ENCODE assay signal across 9 mouse cellular contexts in the genomic region with DNA sequence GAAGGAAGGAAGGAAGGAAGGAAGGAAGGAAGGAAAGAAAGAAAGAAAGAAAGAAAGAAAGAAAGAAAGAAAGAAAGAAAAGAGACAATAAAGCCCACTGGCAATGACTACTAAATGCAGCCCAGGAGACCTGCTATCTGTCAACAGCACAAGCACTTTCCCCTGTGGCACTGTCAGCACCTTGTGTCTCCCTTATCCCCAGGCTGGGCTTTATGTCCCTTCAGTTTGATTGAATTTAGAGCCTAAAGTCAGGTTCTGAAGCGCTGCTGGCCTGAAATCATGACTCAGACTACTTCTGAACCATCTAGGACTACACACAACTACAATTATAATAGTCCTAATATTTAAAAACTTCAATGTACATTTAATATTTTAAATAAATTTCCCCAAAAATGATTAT. TPM values are rescaled to one million over a fixed set of nuclear protein-coding genes. Genes with fewer than 3 reads are reported as not detected.
DNase-seq lines count a peak whose midpoint lies in the region; ATAC-seq lines count a peak whose summit lies in the region.
"Had no signal": no experiment of that assay in that cellular context is flagged by ENCODE, and none has a peak within 500 bp of the region (broad histone marks: within the 10 kb centered on the region; RNA-seq: fewer than 3 reads in every experiment).

No protein-coding gene starts in this region.

- H3K27me3 ChIP-seq in heart, embryonic 11.5 days (ENCODE audit: control insufficient read depth, insufficient read depth, low read length), result no peaks in the 10 kb centered on the region
- H3K27me3 ChIP-seq in neural tube, embryonic 12.5 days (replicated peaks), result no peaks in the 10 kb centered on the region
- H3K27me3 ChIP-seq in liver, embryonic 13.5 days, result no peaks in the 10 kb centered on the region

- peaks cover 4% of the 10 kb centered on the region; the same call in 1 of the 2 replicates for H3K4me1 ChIP-seq in heart, embryonic 11.5 days (ENCODE audit: control insufficient read depth, insufficient read depth, low read length)
- peaks cover 17% of the 10 kb centered on the region for H3K4me1 ChIP-seq in neural tube, embryonic 12.5 days
- H3K4me1 ChIP-seq in liver, embryonic 13.5 days (replicated peaks), result peaks cover 51% of the 10 kb centered on the region

- WGBS in heart, embryonic 11.5 days (ENCODE audit: insufficient replicate concordance), result 53% methylated on average over 1 of the region's 1 CpGs
- 87% methylated on average over 1 of the region's 1 CpGs for WGBS in neural tube, embryonic 12.5 days
- 65% methylated on average over 1 of the region's 1 CpGs for WGBS in liver, embryonic 13.5 days (ENCODE audit: insufficient replicate concordance)

- peak overlapping the region; percentile 66 for H3K4me2 ChIP-seq in heart, embryonic 11.5 days
- peak overlapping the region; percentile 64 for H3K4me2 ChIP-seq in neural tube, embryonic 12.5 days (replicated peaks)
- H3K4me2 ChIP-seq in liver, embryonic 13.5 days, result peak overlapping the region; percentile 85

- no peak for ATAC-seq in heart, embryonic 11.5 days (replicated peaks; ENCODE audit: insufficient number of reproducible peaks, low FRiP score, low TSS enrichment)
- no peak for ATAC-seq in neural tube, embryonic 12.5 days (ENCODE audit: low FRiP score, low read depth)
- ATAC-seq in liver, embryonic 13.5 days (ENCODE audit: low read depth), result peak; percentile 59
- no peak for ATAC-seq in inflammation-experienced regulatory T-cells, adult 6 months

- peaks cover 17% of the 10 kb centered on the region for H3K36me3 ChIP-seq in heart, embryonic 11.5 days (ENCODE audit: control insufficient read depth, insufficient read depth, low read length)
- peaks cover 22% of the 10 kb centered on the region for H3K36me3 ChIP-seq in neural tube, embryonic 12.5 days
- H3K36me3 ChIP-seq in liver, embryonic 13.5 days, result peaks cover 34% of the 10 kb centered on the region

- no peak overlapping the region for H3K9ac ChIP-seq in heart, embryonic 11.5 days (ENCODE audit: low read depth, low read length)
- H3K9ac ChIP-seq in neural tube, embryonic 12.5 days, result no peak overlapping the region
- H3K9ac ChIP-seq in liver, embryonic 13.5 days, result peak overlapping the region; percentile 96

- DNase-seq in heart, postnatal 25 days (ENCODE audit: low spot score), result no peak
- no peak for DNase-seq in neural tube, embryonic 10.5 days (ENCODE audit: extremely low spot score, low spot score)
- DNase-seq in liver, embryonic 13.5 days, result peak; percentile 40
- DNase-seq in cerebellum, adult 18-20 months, result no peak
- DNase-seq in layer of hippocampus, adult 8-10 months (ENCODE audit: low spot score in 2 of 2), result no peak
- DNase-seq: adrenal gland, adult 8-10 months had no signal

- intact Hi-C loops in heart, postnatal 25 days (cut with DNase I), result no loop called here

- no peak overlapping the region for H3K27ac ChIP-seq in heart, embryonic 11.5 days (ENCODE audit: low read depth, low read length)
- no peak overlapping the region for H3K27ac ChIP-seq in neural tube, embryonic 12.5 days
- peak overlapping the region; percentile 98 for H3K27ac ChIP-seq in liver, embryonic 13.5 days

- peak overlapping the region; percentile 71 for H3K4me3 ChIP-seq in heart, embryonic 11.5 days (ENCODE audit: low read depth, low read length)
- H3K4me3 ChIP-seq in neural tube, embryonic 12.5 days, result no peak overlapping the region
- peak overlapping the region; percentile 99 for H3K4me3 ChIP-seq in liver, embryonic 13.5 days (replicated peaks)

- H3K9me3 ChIP-seq in heart, embryonic 11.5 days (replicated peaks; ENCODE audit: control insufficient read depth, low read length), result 0 out of 2 replicates have a peak, but pooled peaks cover 2% of the 10 kb centered on the region
- no peaks in the 10 kb centered on the region for H3K9me3 ChIP-seq in neural tube, embryonic 12.5 days
- H3K9me3 ChIP-seq in liver, embryonic 13.5 days (replicated peaks), result peaks cover 10% of the 10 kb centered on the region; the same call in 1 of the 2 replicates

RNA-seq across cellular contexts. Expression of gene Atp6v1e1, which starts 1.7 kb away (rescaled TPM):
- 153 and 155 TPM in 2 replicates for polyA plus RNA-seq in heart, embryonic 11.5 days (2014; fragmentation: Nextera tagmentation; extraction: Ambion mirVana)
- total RNA-seq in heart, postnatal 25 days (2021), result 100 to 1,000 TPM; 136 to 153 TPM
- 212 and 225 TPM in 2 replicates for polyA plus RNA-seq in neural tube, embryonic 12.5 days (2016; fragmentation: Nextera tagmentation; extraction: Ambion mirVana)
- 158 and 180 TPM in 2 replicates for polyA plus RNA-seq in liver, embryonic 13.5 days (2015; fragmentation: Nextera tagmentation; extraction: Ambion mirVana)
- polyA plus RNA-seq in inflammation-experienced regulatory T-cells, adult 6 months (2017; shearing (Covaris generic)), result 10 to 100 TPM; 78.2 to 86.1 (median 84.1) TPM
- 100 to 1,000 TPM; 467 to 514 (median 483) TPM for total RNA-seq in layer of hippocampus, adult 8-10 months (2022)

RNA-seq across cellular contexts. Expression of gene Bcl2l13, which starts 15.1 kb away (rescaled TPM):
- 26.5 and 33.8 TPM in 2 replicates for polyA plus RNA-seq in heart, embryonic 11.5 days (2014; fragmentation: Nextera tagmentation; extraction: Ambion mirVana)
- total RNA-seq in heart, postnatal 25 days (2021), result 10 to 100 TPM; 77.0 to 87.7 TPM
- 33.7 and 42.2 TPM in 2 replicates for polyA plus RNA-seq in neural tube, embryonic 12.5 days (2016; fragmentation: Nextera tagmentation; extraction: Ambion mirVana)
- 37.7 and 44.1 TPM in 2 replicates for polyA plus RNA-seq in liver, embryonic 13.5 days (2015; fragmentation: Nextera tagmentation; extraction: Ambion mirVana)
- 10 to 100 TPM in 1 of 3 experiments, 1 to 10 TPM in 2; 7.0 to 12.5 (median 8.6) TPM for polyA plus RNA-seq in inflammation-experienced regulatory T-cells, adult 6 months (2017; shearing (Covaris generic))
- 10 to 100 TPM; 37.5 to 40.6 (median 39.1) TPM for total RNA-seq in layer of hippocampus, adult 8-10 months (2022)

RNA-seq across cellular contexts. Expression of gene Slc25a18, which starts 47.6 kb away (rescaled TPM):
- polyA plus RNA-seq in heart, embryonic 11.5 days (2014; fragmentation: Nextera tagmentation; extraction: Ambion mirVana), result 0.13 TPM in 1 of 2 replicates, not detected in the other
- under 1 TPM in 1 of 2 experiments, not detected in 1; 0.17 TPM for total RNA-seq in heart, postnatal 25 days (2021)
- 3.6 and 3.7 TPM in 2 replicates for polyA plus RNA-seq in neural tube, embryonic 12.5 days (2016; fragmentation: Nextera tagmentation; extraction: Ambion mirVana)
- polyA plus RNA-seq in liver, embryonic 13.5 days (2015; fragmentation: Nextera tagmentation; extraction: Ambion mirVana), result 0.07 and 0.09 TPM in 2 replicates
- polyA plus RNA-seq in inflammation-experienced regulatory T-cells, adult 6 months (2017; shearing (Covaris generic)), result under 1 TPM in 2 of 3 experiments, not detected in 1; 0.36 to 0.47 TPM
- 10 to 100 TPM; 58.9 to 64.1 (median 61.9) TPM for total RNA-seq in layer of hippocampus, adult 8-10 months (2022)
